Mouse (Mus musculus) ES-Bruce4 (cell line): Measurements from ENCODE around the gene Alkbh1.

Experiments used
- CTCF ChIP-seq: IDR thresholded peaks from one replicate; pipeline ENCODE4 v1.8.1; 2011; ENCODE audit warnings: low read depth, low read length
- POLR2A ChIP-seq: IDR thresholded peaks from one replicate; pipeline ENCODE4 v1.8.1; 2011; ENCODE audit warnings: low read length; ENCODE audit not compliant: insufficient read depth

DNA sequence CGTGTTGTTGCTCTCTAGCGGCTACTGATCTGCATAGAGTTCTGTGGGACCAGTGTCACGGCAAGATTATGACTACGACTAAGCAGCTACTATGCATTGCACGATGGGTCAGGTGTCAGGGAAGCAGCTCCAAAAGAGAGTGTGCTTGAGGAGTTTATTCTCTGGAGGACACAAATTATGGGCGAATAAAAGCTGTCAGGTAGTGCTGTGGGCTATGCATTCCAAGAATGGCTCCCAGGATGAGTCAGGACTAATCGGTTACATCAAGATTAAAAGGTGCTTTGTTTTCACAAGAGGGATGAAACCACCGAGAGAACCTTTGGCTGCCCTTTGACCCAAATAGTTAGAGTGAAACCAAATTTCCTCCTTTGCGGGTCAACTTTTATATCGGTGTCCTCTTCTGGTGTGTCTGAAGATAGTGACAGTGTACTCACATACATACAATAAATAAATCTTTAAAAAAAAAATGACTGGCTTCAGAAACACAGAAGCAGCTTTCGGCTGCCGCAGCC lies 23.8 kb downstream of the Alkbh1 start:
- TF ChIP-seq CTCF (no peak), POLR2A (no peak)
